In genomic region chr11:113089637-113090351, GRCm38 (mm10) we compare ENCODE assay signal across 24 mouse cellular contexts.
DNase-seq lines count a peak whose midpoint lies in the region; ATAC-seq and TF ChIP-seq lines count a peak whose summit lies in the region.
"Had no signal": no experiment of that assay in that cellular context is flagged by ENCODE, and none has a peak within 500 bp of the region (broad histone marks: within the 10 kb centered on the region; RNA-seq: fewer than 3 reads in every experiment).

No protein-coding gene starts in this region.

- no peak overlapping the region for H3K4me2 ChIP-seq in liver, embryonic 12.5 days
- H3K4me2 ChIP-seq in forebrain, embryonic 13.5 days = no peak overlapping the region
- H3K4me2 ChIP-seq: embryonic facial prominence, embryonic 12.5 days had no signal

- 50% methylated on average over 11 of the region's 11 CpGs for WGBS in liver, adult 2 months
- WGBS in liver, embryonic 12.5 days (ENCODE audit: insufficient replicate concordance) = 72% methylated on average over 11 of the region's 11 CpGs
- 91% methylated on average over 11 of the region's 11 CpGs for WGBS in forebrain, embryonic 13.5 days

- ATAC-seq in frontal cortex, adult (ENCODE audit: low TSS enrichment) = peak; percentile 68
- ATAC-seq in liver, embryonic 12.5 days = no peak
- ATAC-seq in forebrain, embryonic 13.5 days = no peak
- ATAC-seq: activated CD4-positive, CD25-positive, alpha-beta regulatory T cell, adult 4 months; CD4-positive, CD25-positive, alpha-beta regulatory T cell, adult 4 months; forebrain, embryonic 14.5 days; forebrain, embryonic 16.5 days had no signal

- no peak for TF ChIP-seq CTCF in liver, adult 2 months (IDR thresholded peaks at IDR 0.05; ENCODE audit: low read depth, low read length)

- no peaks in the 10 kb centered on the region for H3K9me3 ChIP-seq in liver, embryonic 12.5 days (replicated peaks)
- H3K9me3 ChIP-seq in forebrain, embryonic 13.5 days (replicated peaks) = no peaks in the 10 kb centered on the region
- H3K9me3 ChIP-seq: embryonic facial prominence, embryonic 10.5 days; embryonic facial prominence, embryonic 12.5 days had no signal

- H3K4me3 ChIP-seq in liver, adult 2 months (ENCODE audit: insufficient read depth, low read depth, low read length) = no peak overlapping the region
- H3K4me3 ChIP-seq in liver, embryonic 12.5 days = no peak overlapping the region
- no peak overlapping the region for H3K4me3 ChIP-seq in forebrain, embryonic 13.5 days
- H3K4me3 ChIP-seq: embryonic facial prominence, embryonic 10.5 days; embryonic facial prominence, embryonic 12.5 days had no signal

- H3K36me3 ChIP-seq in liver, adult 2 months (ENCODE audit: control insufficient read depth, insufficient read depth, low read length) = no peaks in the 10 kb centered on the region
- no peaks in the 10 kb centered on the region for H3K36me3 ChIP-seq in liver, embryonic 12.5 days
- H3K36me3 ChIP-seq in forebrain, embryonic 13.5 days (ENCODE audit: poor library complexity, severe bottlenecking) = no peaks in the 10 kb centered on the region
- H3K36me3 ChIP-seq: embryonic facial prominence, embryonic 10.5 days; embryonic facial prominence, embryonic 12.5 days had no signal

- TF ChIP-seq POLR2A in liver, adult 2 months (IDR thresholded peaks at IDR 0.05; ENCODE audit: extremely low read depth, insufficient read depth, low read length) = no peak

- no peak overlapping the region for H3K9ac ChIP-seq in liver, adult 2 months (ENCODE audit: low read depth, low read length)
- H3K9ac ChIP-seq in liver, embryonic 12.5 days = no peak overlapping the region
- no peak overlapping the region for H3K9ac ChIP-seq in forebrain, embryonic 13.5 days
- H3K9ac ChIP-seq: embryonic facial prominence, embryonic 12.5 days had no signal

- H3K79me2 ChIP-seq in liver, adult 2 months (ENCODE audit: control insufficient read depth, insufficient read depth, low read length) = no peaks in the 10 kb centered on the region

- no peak for DNase-seq in frontal cortex, postnatal 10 days (ENCODE audit: low spot score in 2 of 2)
- peak; percentile 59 for DNase-seq in liver, adult 2 months (ENCODE audit: extremely low read depth, low read depth, low spot score)
- peak; percentile 58 for DNase-seq in brain, adult 2 months (ENCODE audit: low read depth, low spot score)
- DNase-seq in yolk sac, embryonic 10.5 days (ENCODE audit: low spot score) = peak; percentile 24
- DNase-seq in gastrocnemius, postnatal 10 days = no peak
- DNase-seq: adrenal gland, adult 2 months; adrenal gland, postnatal 10 days; adrenal gland, postnatal 25 days; B cell, adult 2 months; cerebellum, adult 11-12 months; cerebellum, adult 2 months; cerebellum, adult 9-10 months; cerebellum, postnatal 10 days; cerebellum, postnatal 25 days had no signal

- peaks cover 1% of the 10 kb centered on the region; the same call in 1 of the 2 replicates for H3K4me1 ChIP-seq in liver, adult 2 months (ENCODE audit: control insufficient read depth, insufficient read depth, low read length)
- H3K4me1 ChIP-seq in liver, embryonic 12.5 days = peaks cover 9% of the 10 kb centered on the region; the same call in 1 of the 2 replicates
- peaks cover 18% of the 10 kb centered on the region for H3K4me1 ChIP-seq in forebrain, embryonic 13.5 days

- H3K27me3 ChIP-seq in liver, adult 2 months (ENCODE audit: control insufficient read depth, insufficient read depth, low read length) = no peaks in the 10 kb centered on the region
- no peaks in the 10 kb centered on the region; the same call in 1 of the 2 replicates for H3K27me3 ChIP-seq in liver, embryonic 12.5 days (replicated peaks)
- no peaks in the 10 kb centered on the region for H3K27me3 ChIP-seq in forebrain, embryonic 13.5 days
- H3K27me3 ChIP-seq: CH12.LX; embryonic facial prominence, embryonic 12.5 days had no signal

- no peak overlapping the region for H3K27ac ChIP-seq in liver, adult 2 months (replicated peaks; ENCODE audit: insufficient read depth, low read depth, low read length)
- no peak overlapping the region for H3K27ac ChIP-seq in liver, embryonic 12.5 days
- H3K27ac ChIP-seq in forebrain, embryonic 13.5 days = no peak overlapping the region
- H3K27ac ChIP-seq: embryonic facial prominence, embryonic 10.5 days; embryonic facial prominence, embryonic 12.5 days had no signal

Comparison
In these comparisons a context has a peak if more than half of its experiments do, and no peak if none do; other contexts are left out.
1. DNase-seq: peak in liver, adult 2 months (single experiment), brain, adult 2 months (single experiment) and yolk sac, embryonic 10.5 days (single experiment); none in frontal cortex, postnatal 10 days (0 of 2) and gastrocnemius, postnatal 10 days (single experiment).